Mouse (Mus musculus) liver, postnatal 0 days (tissue): Measurements from ENCODE around the gene Doxl2. TPM values are rescaled to one million over a fixed set of nuclear protein-coding genes. Genes with fewer than 3 reads are reported as not detected.

ENCODE experiments used
- ATAC-seq: fragments of 200-750 bp; cut with Nextera tagmentation; 2 replicates; pipeline ENCODE4 v1.8.0; 2017; ENCODE audit warnings: mild to moderate bottlenecking, moderate library complexity
- DNase-seq: peaks from one replicate; pipeline ENCODE4 v3.0.0-alpha.2; 2016
- H3K27ac ChIP-seq: fragments of 300-500 bp; sonication (generic); 2 replicates; pipeline ENCODE4 v1.5.1; 2014; ENCODE audit warnings: antibody characterized with exemption, moderate library complexity, mild to moderate bottlenecking, low read depth
- H3K27me3 ChIP-seq: fragments of 300-500 bp; sonication (generic); 2 replicates; pipeline ENCODE4 v1.6.1; 2014; ENCODE audit warnings: low read length, control low read depth, mixed read lengths; ENCODE audit not compliant: insufficient read depth
- H3K36me3 ChIP-seq: fragments of 300-500 bp; sonication (generic); replicated peaks from 2 replicates; pipeline ENCODE4 v1.6.1; 2014; ENCODE audit warnings: mild to moderate bottlenecking, control low read depth, low read length, moderate library complexity, mixed read lengths; ENCODE audit not compliant: insufficient read depth
- H3K4me1 ChIP-seq: fragments of 300-500 bp; sonication (generic); 2 replicates; pipeline ENCODE4 v1.6.1; 2014; ENCODE audit warnings: antibody characterized with exemption, mild to moderate bottlenecking, control low read depth; ENCODE audit not compliant: insufficient read depth
- H3K4me2 ChIP-seq: fragments of 300-500 bp; sonication (generic); 2 replicates; pipeline ENCODE4 v1.6.1; 2014; ENCODE audit warnings: low read depth, mild to moderate bottlenecking, low read length, moderate library complexity, mixed read lengths
- H3K4me3 ChIP-seq: fragments of 300-500 bp; sonication (generic); 2 replicates; pipeline ENCODE4 v1.5.1; 2014; ENCODE audit warnings: low read depth, low read length
- H3K9ac ChIP-seq: fragments of 300-500 bp; sonication (generic); replicated peaks from 2 replicates; pipeline ENCODE4 v1.6.1; 2014; ENCODE audit warnings: mild to moderate bottlenecking, moderate library complexity
- H3K9me3 ChIP-seq: fragments of 300-500 bp; sonication (generic); 2 replicates; pipeline ENCODE4 v1.6.1; 2016; ENCODE audit warnings: mild to moderate bottlenecking, control low read depth, low read length, mixed read lengths
- CTCF ChIP-seq: sonication (generic); IDR thresholded peaks from 2 replicates; pipeline ENCODE4 v1.5.1; 2016; ENCODE audit warnings: antibody characterized with exemption, low read depth
- EP300 ChIP-seq: IDR thresholded peaks from 2 replicates; pipeline ENCODE4 v1.6.1; 2016; ENCODE audit warnings: antibody characterized with exemption, low read depth, mild to moderate bottlenecking
- WGBS: fragments of 180-500 bp; shearing (Covaris S2); extraction: QIAGEN DNeasy Blood & Tissue Kit; methylation state at CpG from one replicate; pipeline ENCODE4 v1.1.7; 2014; ENCODE audit not compliant: insufficient replicate concordance; 5-methylcytosine and 5-hydroxymethylcytosine counted together
- polyA plus RNA-seq: library from polyadenylated mRNA; unstranded; fragments of >200 nt; fragmentation: Nextera tagmentation; extraction: Ambion mirVana; gene quantifications from 2 replicates; pipeline ENCODE4 v1.2.1, GENCODE M21; 2015

Gene Doxl2
- polyA plus RNA-seq: not detected in 2 replicates

GRCm38 (mm10) chr6:48974663-48975062 lies at the start of gene Doxl2:
TSS of gene Doxl2 (plus strand) at chr6:48974963.
- Histone ChIP-seq H3K9ac (no peak within 1 kb of the TSS), H3K27me3 (no peaks in the 10 kb centered on the region), H3K4me2 (no peak within 1 kb of the TSS), H3K27ac (no peak within 1 kb of the TSS), H3K4me1 (no peaks in the 10 kb centered on the region), H3K4me3 (no peak within 1 kb of the TSS), H3K9me3 (no peaks in the 10 kb centered on the region), H3K36me3 (no peaks in the 10 kb centered on the region)
- TF ChIP-seq CTCF: no peak
- no peak for DNase-seq
- 77% methylated on average over 2 of the region's 2 CpGs for WGBS
- no peak for ATAC-seq

GRCm38 (mm10) chr6:48929595-48929994 lies 45.2 kb upstream of the Doxl2 start, which contains the start of gene 1600015I10Rik:
TSS of gene 1600015I10Rik (plus strand) at chr6:48929895.
- Histone ChIP-seq H3K4me2 (no peak within 1 kb of the TSS), H3K4me1 (no peaks in the 10 kb centered on the region), H3K27ac (no peak within 1 kb of the TSS), H3K9ac (no peak within 1 kb of the TSS), H3K36me3 (no peaks in the 10 kb centered on the region), H3K4me3 (no peak within 1 kb of the TSS), H3K27me3 (no peaks in the 10 kb centered on the region), H3K9me3 (no peaks in the 10 kb centered on the region)
- DNase-seq: no peak
- TF ChIP-seq EP300: no peak
- no peak for TF ChIP-seq CTCF
- WGBS: 70% methylated on average over 5 of the region's 5 CpGs
- ATAC-seq: no peak

GRCm38 (mm10) chr6:48949596-48949995 lies 25.2 kb upstream of the Doxl2 start:
- H3K4me1 ChIP-seq: no peaks in the 10 kb centered on the region
- TF ChIP-seq CTCF (no peak), EP300 (no peak)
- 68% methylated on average over 2 of the region's 2 CpGs for WGBS
- H3K9me3 ChIP-seq: no peaks in the 10 kb centered on the region
- ATAC-seq (no peak), DNase-seq (no peak)
- H3K27ac ChIP-seq: no peak overlapping the region
- no peak overlapping the region for H3K4me2 ChIP-seq
- H3K36me3 ChIP-seq: no peaks in the 10 kb centered on the region
- H3K9ac ChIP-seq: no peak overlapping the region
- H3K4me3 ChIP-seq: no peak overlapping the region
- H3K27me3 ChIP-seq: no peaks in the 10 kb centered on the region

- Histone ChIP-seq H3K4me2 (no peak overlapping the region), H3K27ac (no peak overlapping the region), H3K9ac (no peak overlapping the region), H3K27me3 (no peaks in the 10 kb centered on the region), H3K4me1 (no peaks in the 10 kb centered on the region), H3K36me3 (no peaks in the 10 kb centered on the region), H3K4me3 (no peak overlapping the region), H3K9me3 (no peaks in the 10 kb centered on the region)
- DNase-seq (no peak), ATAC-seq (no peak)
- WGBS: 79% methylated on average over 5 of the region's 5 CpGs
- TF ChIP-seq EP300 (no peak), CTCF (no peak)
These were observed 24.1 kb upstream of the Doxl2 start for GRCm38 (mm10) chr6:48950676-48951075.

GRCm38 (mm10) chr6:48951630-48952029 lies 23.1 kb upstream of the Doxl2 start:
- H3K36me3 ChIP-seq: no peaks in the 10 kb centered on the region
- H3K4me1 ChIP-seq: no peaks in the 10 kb centered on the region

GRCm38 (mm10) chr6:48953220-48953619 lies 21.5 kb upstream of the Doxl2 start:
- H3K4me2 ChIP-seq: no peak overlapping the region
- no peak overlapping the region for H3K27ac ChIP-seq
- no peak for ATAC-seq
- no peaks in the 10 kb centered on the region for H3K27me3 ChIP-seq
- H3K9ac ChIP-seq: no peak overlapping the region
- H3K4me3 ChIP-seq: no peak overlapping the region
- H3K36me3 ChIP-seq: no peaks in the 10 kb centered on the region
- no peaks in the 10 kb centered on the region for H3K4me1 ChIP-seq
- no peak for DNase-seq
- WGBS: 71% methylated on average over 5 of the region's 5 CpGs
- TF ChIP-seq CTCF: no peak
- no peak for TF ChIP-seq EP300
- H3K9me3 ChIP-seq: no peaks in the 10 kb centered on the region

More at GRCm38 (mm10) chr6:48951630-48952029, 23.1 kb upstream of the Doxl2 start:
- H3K4me3 ChIP-seq: no peak overlapping the region
- H3K27ac ChIP-seq: no peak overlapping the region
- no peak overlapping the region for H3K4me2 ChIP-seq
- TF ChIP-seq EP300 (no peak), CTCF (no peak)
- 44% methylated on average over 6 of the region's 6 CpGs for WGBS
- ATAC-seq (no peak), DNase-seq (no peak)
- H3K9me3 ChIP-seq: no peaks in the 10 kb centered on the region
- no peak overlapping the region for H3K9ac ChIP-seq
- no peaks in the 10 kb centered on the region for H3K27me3 ChIP-seq

GRCm38 (mm10) chr6:48954211-48954610 lies 20.6 kb upstream of the Doxl2 start:
- TF ChIP-seq CTCF: no peak
- TF ChIP-seq EP300: no peak
- ATAC-seq (no peak), DNase-seq (peak; percentile 5)
- Histone ChIP-seq H3K27me3 (no peaks in the 10 kb centered on the region), H3K9me3 (no peaks in the 10 kb centered on the region), H3K9ac (no peak overlapping the region), H3K27ac (no peak overlapping the region), H3K36me3 (no peaks in the 10 kb centered on the region), H3K4me2 (no peak overlapping the region), H3K4me1 (no peaks in the 10 kb centered on the region), H3K4me3 (no peak overlapping the region)
- 84% methylated on average over 5 of the region's 5 CpGs for whole genome bisulfite sequencing
